9 mouse cellular contexts compared by ENCODE assay signal in the genomic region with DNA sequence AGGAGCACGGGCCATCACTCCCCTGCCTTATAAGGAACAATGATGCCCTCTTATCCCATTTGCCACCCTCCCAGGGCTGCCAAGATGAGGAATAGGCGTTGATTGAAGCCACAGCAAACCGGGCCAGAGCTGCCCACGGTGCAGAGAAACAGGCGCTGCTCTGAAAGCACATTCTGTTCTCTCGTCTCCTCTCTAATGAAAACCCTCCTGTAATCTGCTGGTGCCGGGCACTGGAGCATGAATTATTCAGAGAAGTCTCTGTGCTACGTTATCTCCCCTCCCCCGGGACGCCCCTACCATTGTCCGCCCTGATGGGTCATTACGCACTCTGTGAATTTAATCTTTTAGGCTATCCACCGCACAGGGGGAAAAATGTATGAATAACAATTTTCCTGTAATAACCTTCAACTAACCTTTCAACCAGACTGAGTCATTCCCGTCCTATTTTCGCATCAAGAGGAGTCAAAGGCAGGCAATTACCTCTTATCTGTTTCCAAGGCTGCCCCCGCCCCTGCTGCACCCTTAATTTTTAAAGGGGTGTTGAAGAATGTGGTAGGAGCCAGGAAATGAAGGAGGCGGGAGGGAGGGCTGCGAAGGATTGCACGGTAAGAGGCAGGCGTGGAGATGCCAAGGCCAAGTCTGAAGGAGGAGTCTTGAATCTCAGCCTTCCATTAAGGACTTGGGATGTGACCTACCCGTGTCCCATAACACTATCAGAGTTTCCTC.
DNase-seq lines count a peak whose midpoint lies in the region; ATAC-seq and TF ChIP-seq lines count a peak whose summit lies in the region.
"Had no signal": no experiment of that assay in that cellular context is flagged by ENCODE, and none has a peak within 500 bp of the region (broad histone marks: within the 10 kb centered on the region; RNA-seq: fewer than 3 reads in every experiment).

No protein-coding gene starts in this region.

- intact Hi-C loops in gastrocnemius, adult 2 months (cut with DNase I), result no loop called here
- intact Hi-C loops in heart, postnatal 36 days (cut with DNase I), result no loop called here

- H3K9ac ChIP-seq in embryonic facial prominence, embryonic 13.5 days, result no peak overlapping the region
- H3K9ac ChIP-seq in midbrain, embryonic 15.5 days, result no peak overlapping the region
- no peak overlapping the region for H3K9ac ChIP-seq in lung, postnatal 0 days (replicated peaks; ENCODE audit: low read depth)
- H3K9ac ChIP-seq: limb, embryonic 15.5 days had no signal

- no peak for TF ChIP-seq POLR2A in kidney, adult 2 months (IDR thresholded peaks at IDR 0.05; ENCODE audit: low read depth, low read length)

- ATAC-seq in embryonic facial prominence, embryonic 13.5 days (ENCODE audit: insufficient number of reproducible peaks, insufficient read depth, low FRiP score, low TSS enrichment, low read depth), result 0 out of 2 replicates have a peak, but pooled peaks have one; percentile 43
- peak; percentile 91 for ATAC-seq in midbrain, embryonic 15.5 days (replicated peaks)
- ATAC-seq in lung, postnatal 0 days, result no peak

- peaks cover 21% of the 10 kb centered on the region for H3K4me1 ChIP-seq in embryonic facial prominence, embryonic 13.5 days
- peaks cover 19% of the 10 kb centered on the region for H3K4me1 ChIP-seq in midbrain, embryonic 15.5 days
- no peaks in the 10 kb centered on the region for H3K4me1 ChIP-seq in kidney, adult 2 months (ENCODE audit: control insufficient read depth, insufficient read depth, low read length)
- H3K4me1 ChIP-seq in lung, postnatal 0 days (ENCODE audit: insufficient read depth, low read depth, low read length), result no peaks in the 10 kb centered on the region

- H3K4me3 ChIP-seq in gastrocnemius, adult 2 months, result no peak overlapping the region
- H3K4me3 ChIP-seq in embryonic facial prominence, embryonic 13.5 days, result no peak overlapping the region
- H3K4me3 ChIP-seq in midbrain, embryonic 15.5 days, result no peak overlapping the region
- H3K4me3 ChIP-seq in kidney, adult 2 months (ENCODE audit: insufficient read depth, low read depth, low read length), result no peak overlapping the region
- no peak overlapping the region for H3K4me3 ChIP-seq in lung, postnatal 0 days (ENCODE audit: low read depth, low read length)
- H3K4me3 ChIP-seq: limb, embryonic 15.5 days had no signal

- no peaks in the 10 kb centered on the region for H3K36me3 ChIP-seq in embryonic facial prominence, embryonic 13.5 days
- no peaks in the 10 kb centered on the region for H3K36me3 ChIP-seq in midbrain, embryonic 15.5 days (replicated peaks)
- H3K36me3 ChIP-seq in kidney, adult 2 months (ENCODE audit: control insufficient read depth, insufficient read depth, low read length), result no peaks in the 10 kb centered on the region
- H3K36me3 ChIP-seq in lung, postnatal 0 days (ENCODE audit: insufficient read depth, low read length), result no peaks in the 10 kb centered on the region
- H3K36me3 ChIP-seq: limb, embryonic 15.5 days had no signal

- no peak overlapping the region for H3K4me2 ChIP-seq in embryonic facial prominence, embryonic 13.5 days
- peak overlapping the region; percentile 19 for H3K4me2 ChIP-seq in midbrain, embryonic 15.5 days
- no peak overlapping the region for H3K4me2 ChIP-seq in lung, postnatal 0 days (replicated peaks; ENCODE audit: low read depth, low read length)
- H3K4me2 ChIP-seq: limb, embryonic 15.5 days had no signal

- WGBS in embryonic facial prominence, embryonic 13.5 days, result 27% methylated on average over 21 of the region's 21 CpGs
- WGBS in midbrain, embryonic 15.5 days, result 8% methylated on average over 21 of the region's 21 CpGs
- 49% methylated on average over 21 of the region's 21 CpGs for WGBS in kidney, adult 2 months
- 46% methylated on average over 21 of the region's 21 CpGs for WGBS in lung, postnatal 0 days

- TF ChIP-seq CTCF in gastrocnemius, adult 2 months (IDR thresholded peaks at IDR 0.05), result no peak
- no peak for TF ChIP-seq CTCF in kidney, adult 2 months (conservative IDR thresholded peaks at IDR 0.05; ENCODE audit: insufficient read depth, insufficient read length, low read depth, low read length)
- TF ChIP-seq CTCF in lung, postnatal 0 days (IDR thresholded peaks at IDR 0.05), result no peak

- peak overlapping the region; percentile 20; the same call in 1 of the 2 replicates for H3K27ac ChIP-seq in gastrocnemius, adult 2 months
- H3K27ac ChIP-seq in embryonic facial prominence, embryonic 13.5 days, result no peak overlapping the region
- peak overlapping the region; percentile 80 for H3K27ac ChIP-seq in midbrain, embryonic 15.5 days
- no peak overlapping the region for H3K27ac ChIP-seq in kidney, adult 2 months (ENCODE audit: insufficient read depth, low read depth, low read length)
- no peak overlapping the region for H3K27ac ChIP-seq in lung, postnatal 0 days (ENCODE audit: low read length)

- no peaks in the 10 kb centered on the region for H3K27me3 ChIP-seq in embryonic facial prominence, embryonic 13.5 days
- H3K27me3 ChIP-seq in midbrain, embryonic 15.5 days (replicated peaks), result no peaks in the 10 kb centered on the region
- no peaks in the 10 kb centered on the region for H3K27me3 ChIP-seq in kidney, adult 2 months (replicated peaks; ENCODE audit: control insufficient read depth, insufficient read depth, low read length)
- H3K27me3 ChIP-seq in lung, postnatal 0 days (replicated peaks; ENCODE audit: insufficient read depth, low read length), result no peaks in the 10 kb centered on the region; the same call in 1 of the 2 replicates
- H3K27me3 ChIP-seq: limb, embryonic 15.5 days had no signal

- no peak for DNase-seq in gastrocnemius, adult 2 months
- DNase-seq in gastrocnemius, adult 18-20 months (ENCODE audit: low spot score), result no peak
- peak; percentile 76 for DNase-seq in layer of hippocampus, adult 11-12 months (ENCODE audit: low spot score)
- no peak for DNase-seq in kidney, adult 2 months
- no peak for DNase-seq in lung, postnatal 0 days (ENCODE audit: low spot score)
- DNase-seq in heart, postnatal 36 days, result no peak

- TF ChIP-seq EP300 in lung, postnatal 0 days (IDR thresholded peaks at IDR 0.05), result no peak

- peaks cover 3% of the 10 kb centered on the region; the same call in 1 of the 2 replicates for H3K9me3 ChIP-seq in embryonic facial prominence, embryonic 13.5 days
- no peaks in the 10 kb centered on the region for H3K9me3 ChIP-seq in midbrain, embryonic 15.5 days
- no peaks in the 10 kb centered on the region for H3K9me3 ChIP-seq in lung, postnatal 0 days (ENCODE audit: low read length)
- H3K9me3 ChIP-seq: limb, embryonic 15.5 days had no signal

Comparison
In these comparisons a context has a peak if more than half of its experiments do, and no peak if none do; other contexts are left out.
1. H3K27ac ChIP-seq: peak in gastrocnemius, adult 2 months (single experiment) and midbrain, embryonic 15.5 days (single experiment); none in embryonic facial prominence, embryonic 13.5 days (single experiment), kidney, adult 2 months (single experiment) and lung, postnatal 0 days (single experiment).